Mouse (Mus musculus) fat pad, adult 2 months (tissue): ENCODE measurements around the gene Ms4a6b.
"Not testable (repeated sequence)": the region's sequence is repeated elsewhere in the genome, so short reads cannot be mapped to it uniquely, and the experiment has no call there.

ENCODE experiments used
- DNase-seq: peaks from one replicate; pipeline ENCODE4 v3.0.0-alpha.2; 2011; ENCODE audit warnings: low read depth, low spot score; ENCODE audit errors: extremely low read depth

Ms4a6b gene

GRCm38 (mm10) chr19:11516246-11516645, at the start of gene Ms4a6b:
Gene Ms4a6b, plus strand, starts transcription at chr19:11516512.
- DNase-seq = no peak

GRCm38 (mm10) chr19:11468361-11468760, 48.0 kb upstream of the Ms4a6b start:
- DNase-seq = not testable (repeated sequence)

GRCm38 (mm10) chr19:11469215-11469614, 47.1 kb upstream of the Ms4a6b start, which contains the start of gene Ms4a6c:
Gene Ms4a6c, plus strand, starts transcription at chr19:11469366.
- DNase-seq = not testable (repeated sequence)

DNA sequence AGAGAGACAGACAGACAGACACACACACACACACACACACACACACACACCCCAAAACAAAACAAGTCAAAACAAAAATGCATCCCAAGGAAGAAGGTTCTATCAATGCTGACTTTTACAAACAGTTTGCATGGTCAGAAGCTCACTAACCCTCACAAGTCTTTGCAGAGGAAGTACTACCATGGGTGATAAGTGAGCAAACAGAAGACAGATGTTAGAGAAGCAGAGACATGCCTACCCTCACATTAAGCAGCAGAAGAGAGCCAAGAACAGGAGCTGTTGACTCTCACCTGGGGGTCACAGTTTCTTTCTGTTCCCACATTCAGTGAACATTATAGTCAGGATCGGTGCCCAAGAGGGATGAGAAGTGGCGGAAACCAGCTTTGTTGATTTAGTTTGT, 36.6 kb upstream of the Ms4a6b start:
- DNase-seq = no peak

DNA sequence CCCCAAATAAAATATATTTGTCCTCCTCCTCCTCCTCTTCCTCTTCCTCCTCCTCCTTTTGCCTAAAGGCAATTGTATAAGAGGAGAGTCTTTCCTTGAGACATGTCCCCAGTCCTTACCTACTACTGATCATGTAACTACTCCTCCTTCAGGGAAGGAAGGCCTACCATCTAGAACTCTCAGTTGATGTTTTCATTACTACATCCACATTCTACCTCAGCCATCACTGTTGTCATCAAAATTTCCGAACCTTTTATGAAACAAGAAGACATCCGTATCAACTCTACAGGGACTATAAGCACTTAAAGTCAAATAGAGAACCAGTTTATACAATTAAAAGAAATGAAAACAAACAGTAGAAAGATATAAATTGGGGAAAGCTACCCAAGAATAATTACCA, 33.6 kb upstream of the Ms4a6b start:
- no peak for DNase-seq

DNA sequence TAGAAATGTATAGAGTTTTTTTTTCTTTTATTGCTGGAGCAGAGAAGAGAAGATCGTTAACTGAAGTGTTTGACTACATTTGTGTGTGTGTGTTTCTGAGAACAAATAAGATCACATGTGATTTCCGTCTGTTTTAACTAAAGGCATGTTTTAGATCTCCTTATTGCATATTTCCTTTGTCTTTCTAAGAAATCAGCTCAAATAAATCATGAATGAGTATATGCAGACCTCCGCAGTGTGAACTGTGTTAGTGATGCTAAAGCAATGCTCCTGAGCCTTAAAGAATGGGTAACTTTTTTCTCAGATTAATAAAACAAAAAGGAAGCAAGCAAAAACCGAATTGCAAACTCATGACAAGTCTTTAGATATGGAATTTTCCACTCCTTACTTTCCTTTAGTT, 32.4 kb upstream of the Ms4a6b start:
- no peak for DNase-seq

DNA sequence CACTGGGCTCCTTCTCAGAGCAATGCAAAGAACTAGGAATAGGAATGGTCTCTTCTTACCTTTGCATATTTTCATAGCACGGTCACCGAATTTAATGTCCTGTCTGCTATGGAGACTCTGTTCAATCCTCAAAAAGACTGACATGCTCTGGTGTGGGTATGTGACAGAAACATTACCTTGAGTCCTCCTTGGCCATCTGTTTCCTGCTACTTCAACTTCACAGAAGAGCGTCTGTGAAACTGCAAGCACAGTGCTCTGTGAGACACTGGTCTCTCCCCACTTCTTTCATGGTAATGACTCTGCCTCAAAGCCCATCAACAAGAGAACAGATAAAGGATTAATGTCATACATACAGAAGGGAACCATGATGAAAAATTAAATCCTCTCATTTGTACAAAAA, 31.9 kb upstream of the Ms4a6b start:
- no peak for DNase-seq

GRCm38 (mm10) chr19:11485266-11485665, 31.0 kb upstream of the Ms4a6b start:
- no peak for DNase-seq

DNA sequence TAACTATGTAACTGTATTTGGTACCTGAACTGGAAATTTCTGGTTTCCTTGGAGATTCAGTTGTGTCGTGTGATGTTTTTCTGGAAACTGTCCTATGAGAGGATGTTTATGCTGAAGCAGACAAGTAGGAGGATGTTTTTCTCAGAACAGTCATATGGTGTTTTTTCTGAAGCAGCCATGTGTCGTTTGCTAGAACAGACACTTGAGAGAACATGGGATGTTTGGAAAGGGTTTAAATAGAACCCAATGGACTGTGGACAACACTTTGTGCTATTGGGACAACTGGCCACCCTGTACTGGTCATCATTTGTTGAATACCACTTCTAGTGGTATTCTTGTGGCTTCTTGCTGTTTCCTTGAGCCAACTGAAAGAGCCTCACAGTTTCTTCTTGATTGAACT, 30.6 kb upstream of the Ms4a6b start, which contains the start of gene Gm8369:
Gm8369 (plus strand) TSS at position 193 of the 400 bp plus-strand sequence.
- no peak for DNase-seq

GRCm38 (mm10) chr19:11486599-11486998, 29.7 kb upstream of the Ms4a6b start:
- DNase-seq = no peak

DNA sequence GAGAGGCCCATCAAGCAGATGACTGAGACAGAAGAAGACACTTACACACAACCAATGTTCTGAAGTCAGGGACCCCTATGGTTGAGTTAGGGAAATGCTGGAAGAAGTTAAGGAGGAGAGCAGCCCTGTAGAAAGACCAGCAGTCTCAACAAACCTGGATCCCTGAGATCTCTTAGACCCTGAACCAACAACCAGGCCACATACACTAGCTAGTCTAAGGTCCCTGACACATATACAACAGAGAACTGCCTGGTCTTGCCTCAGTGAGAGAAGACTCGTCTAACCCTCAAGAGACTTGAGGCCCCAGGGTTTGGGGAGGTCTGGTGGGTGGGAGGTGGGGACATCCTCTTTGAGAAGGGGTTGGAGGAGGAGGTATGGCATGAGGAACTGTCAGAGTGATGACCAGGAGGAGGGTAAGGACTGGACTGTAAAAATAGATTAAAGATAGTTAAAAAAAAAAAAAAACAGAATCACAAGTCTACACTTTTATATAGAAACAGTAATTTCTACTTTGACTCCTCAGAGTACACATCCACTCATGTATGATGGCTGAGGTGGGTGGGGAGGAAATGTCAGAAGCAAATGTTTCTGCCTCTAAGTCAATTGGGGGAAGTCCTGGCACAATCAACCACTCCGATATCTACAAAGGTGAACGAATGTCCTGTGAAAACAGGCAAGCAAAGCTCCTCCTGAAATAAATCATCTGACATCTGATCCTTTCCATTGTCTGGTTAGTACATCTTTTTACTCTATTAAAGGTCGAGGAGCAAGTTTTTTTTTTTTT, 24.7 kb upstream of the Ms4a6b start:
- DNase-seq = no peak

DNA sequence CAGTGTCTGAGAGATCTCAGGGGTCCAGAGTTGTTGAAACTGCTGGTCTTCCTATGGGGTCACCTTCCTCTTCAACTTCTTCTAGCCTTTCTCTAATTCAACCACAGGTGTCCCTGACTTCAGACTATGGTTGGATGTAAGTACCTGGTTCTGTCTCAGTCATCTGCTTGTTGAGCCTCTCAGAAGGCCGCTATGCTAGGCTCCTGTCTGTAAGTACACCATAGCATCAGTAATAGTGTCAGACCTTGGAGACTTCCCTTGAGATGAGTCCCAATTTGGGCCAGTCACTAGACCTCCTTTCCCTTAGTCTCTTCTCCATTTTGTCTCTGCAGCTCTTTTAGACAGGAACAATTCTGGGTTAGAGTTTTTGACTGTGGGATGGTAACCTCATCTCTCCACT, 23.6 kb upstream of the Ms4a6b start:
- DNase-seq = no peak

DNA sequence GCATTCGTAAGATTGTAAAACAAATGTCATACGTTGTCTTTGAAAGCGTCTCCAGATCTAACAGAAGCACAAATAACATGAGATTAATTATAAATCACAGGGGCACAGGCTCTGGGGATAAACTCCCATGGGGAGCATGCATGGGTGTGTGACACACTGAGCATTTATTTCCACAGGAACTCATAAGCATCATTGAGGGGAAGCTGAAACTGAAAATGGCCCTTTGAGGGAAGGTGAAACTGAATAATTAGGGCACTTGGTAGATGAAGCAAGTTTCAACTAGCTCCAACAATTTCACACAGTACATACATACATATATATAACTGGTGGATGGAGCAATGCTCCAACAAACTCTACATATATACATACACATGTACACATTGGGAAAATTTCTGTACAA, 21.8 kb upstream of the Ms4a6b start:
- no peak for DNase-seq

GRCm38 (mm10) chr19:11496361-11496760, 20.0 kb upstream of the Ms4a6b start:
- no peak for DNase-seq

DNA sequence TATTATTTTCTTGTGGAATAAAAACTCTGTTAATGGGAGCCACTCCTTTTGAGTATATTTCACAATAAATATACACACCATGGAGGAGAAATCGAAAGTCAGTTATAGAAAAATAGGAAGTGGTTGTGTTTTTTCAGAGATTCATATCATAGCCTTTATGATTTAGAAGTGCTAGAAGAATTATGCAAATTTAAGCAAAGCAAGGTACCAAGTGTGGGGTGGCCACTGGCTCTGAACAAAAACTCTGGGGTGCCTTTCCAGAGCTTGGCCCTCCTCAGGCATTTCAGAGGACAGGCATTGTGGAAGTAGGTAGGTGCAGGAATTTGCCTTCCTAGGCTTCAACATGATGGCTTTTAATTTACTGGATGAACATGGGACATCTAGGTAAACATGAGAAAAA, 19.0 kb upstream of the Ms4a6b start:
- DNase-seq = not testable (repeated sequence)

DNA sequence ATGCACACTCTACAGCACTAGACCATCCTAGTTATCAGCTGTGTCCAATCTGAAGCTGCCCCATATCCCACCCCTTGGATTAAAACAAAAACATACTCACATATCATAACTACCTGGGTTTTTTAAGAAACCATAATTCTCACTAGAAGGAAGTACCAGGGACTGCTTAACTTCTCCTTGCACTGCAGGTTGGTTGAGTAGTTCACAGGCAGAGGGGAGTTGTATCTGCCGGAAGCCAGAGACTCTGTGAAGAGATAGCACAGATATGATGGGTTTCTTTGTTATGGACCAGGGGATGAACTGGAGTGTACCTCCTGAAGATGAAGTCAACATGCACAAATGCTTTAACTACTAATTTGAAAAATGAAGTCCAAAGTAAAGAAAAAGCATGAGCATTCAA, 15.5 kb upstream of the Ms4a6b start:
- no peak for DNase-seq

DNA sequence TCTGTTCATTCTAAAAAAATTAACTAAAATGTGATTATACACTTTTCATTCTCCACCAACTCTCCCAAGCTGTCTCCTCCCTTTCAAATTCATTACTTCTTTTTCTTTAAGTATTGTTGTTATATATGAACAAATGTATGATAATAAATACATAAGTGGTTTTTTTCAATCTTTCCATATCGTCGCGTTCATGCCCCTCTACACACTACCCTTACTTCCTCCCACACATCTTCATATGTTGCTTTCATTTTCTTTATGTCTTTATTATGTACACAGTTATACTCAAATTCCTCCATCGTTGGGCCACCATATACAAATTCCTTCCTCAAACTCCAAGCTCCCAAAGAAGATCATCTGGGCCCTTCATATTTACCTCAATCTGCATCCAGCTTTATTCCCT, 15.0 kb upstream of the Ms4a6b start:
- DNase-seq = no peak

DNA sequence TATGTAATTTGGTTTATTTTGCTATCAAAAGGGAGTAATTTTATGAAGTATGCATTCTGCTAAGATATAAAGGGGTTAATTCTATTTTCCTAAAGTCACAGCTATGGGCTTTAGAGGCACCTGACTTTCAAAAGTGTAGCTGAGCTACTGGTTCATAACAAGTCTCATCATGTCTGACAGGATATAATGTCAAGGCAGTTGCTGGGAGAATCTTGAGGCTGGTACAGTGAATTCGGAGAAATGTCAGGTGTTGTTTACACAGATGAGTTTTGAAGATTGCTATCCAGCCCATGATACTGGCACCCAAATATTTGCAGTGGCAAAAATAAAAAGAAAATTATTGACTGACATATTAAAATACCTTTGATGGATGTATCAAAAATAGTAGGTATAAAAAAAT, 11.5 kb upstream of the Ms4a6b start:
- no peak for DNase-seq

GRCm38 (mm10) chr19:11513458-11513857, 2.9 kb upstream of the Ms4a6b start:
- no peak for DNase-seq

- no peak for DNase-seq
Observed at GRCm38 (mm10) chr19:11516845-11517244, 533 bp downstream of the Ms4a6b start.

GRCm38 (mm10) chr19:11517373-11517772, 1.1 kb downstream of the Ms4a6b start:
- not testable (repeated sequence) for DNase-seq

DNA sequence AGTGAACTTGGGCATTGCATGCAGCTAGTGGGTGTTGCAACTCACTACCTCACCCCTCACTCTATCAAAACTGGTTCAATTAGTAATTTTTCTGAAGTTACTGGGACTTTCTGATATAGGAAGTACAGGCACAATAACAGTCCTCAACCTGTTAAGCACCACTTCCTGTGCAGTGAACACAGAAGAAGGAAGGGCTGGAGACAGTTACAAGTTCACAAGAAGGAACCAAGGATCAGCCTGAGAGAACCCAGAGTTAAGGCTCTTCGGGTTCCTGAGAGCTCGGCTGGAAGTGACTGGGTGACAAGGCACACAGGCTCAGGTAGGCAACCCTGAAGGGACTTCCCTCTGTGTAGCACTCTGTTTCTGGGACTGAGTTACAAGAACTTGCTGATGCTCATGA, 2.0 kb downstream of the Ms4a6b start:
- DNase-seq = not testable (repeated sequence)

DNA sequence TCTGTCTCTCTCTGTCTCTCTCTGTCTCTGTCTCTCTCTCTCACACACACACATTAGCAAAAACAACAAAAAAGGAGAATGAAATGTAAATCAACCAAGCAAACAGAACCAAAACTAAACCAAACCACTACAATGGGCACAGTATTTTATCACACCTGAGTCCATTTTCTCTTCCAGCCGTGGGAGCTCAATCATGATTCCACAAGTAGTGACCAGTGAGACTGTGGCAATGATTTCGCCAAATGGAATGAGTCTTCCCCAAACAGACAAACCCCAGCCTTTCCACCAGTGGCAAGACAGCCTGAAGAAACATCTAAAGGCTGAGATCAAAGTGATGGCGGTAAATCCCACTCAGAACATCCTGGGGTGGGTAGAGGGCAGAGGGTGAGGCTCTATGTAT, 3.8 kb downstream of the Ms4a6b start:
- DNase-seq = no peak
